Mouse (Mus musculus): ENCODE measurements around the gene Gm17387. TPM values are rescaled to one million over a fixed set of nuclear protein-coding genes. Genes with fewer than 3 reads are reported as not detected.

The Gm17387 gene
- not detected in 2 replicates for polyA plus RNA-seq (2012; ENCODE audit: low replicate concordance)

DNA sequence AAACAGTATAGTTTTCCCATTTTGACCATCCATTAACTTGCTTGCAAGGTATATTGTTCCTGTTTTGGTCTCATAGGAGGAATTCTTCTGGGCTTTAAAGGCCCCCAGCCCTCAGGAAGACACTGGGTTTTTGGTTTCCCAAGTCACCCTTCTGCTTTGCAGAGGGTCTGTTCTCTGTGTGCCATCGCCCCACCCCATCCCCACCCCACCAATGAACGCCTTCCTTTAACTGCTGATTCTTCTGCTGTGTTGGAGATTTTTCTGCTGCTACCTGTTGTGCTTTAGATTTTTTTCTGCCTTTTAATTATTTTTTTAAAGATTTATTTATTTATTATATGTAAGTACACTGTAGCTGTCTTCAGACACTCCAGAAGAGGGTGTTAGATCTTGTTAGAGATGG, at the start of gene Gm17387:
Gm17387 (plus strand) TSS at position 301 of the 400 bp plus-strand sequence.

DNA sequence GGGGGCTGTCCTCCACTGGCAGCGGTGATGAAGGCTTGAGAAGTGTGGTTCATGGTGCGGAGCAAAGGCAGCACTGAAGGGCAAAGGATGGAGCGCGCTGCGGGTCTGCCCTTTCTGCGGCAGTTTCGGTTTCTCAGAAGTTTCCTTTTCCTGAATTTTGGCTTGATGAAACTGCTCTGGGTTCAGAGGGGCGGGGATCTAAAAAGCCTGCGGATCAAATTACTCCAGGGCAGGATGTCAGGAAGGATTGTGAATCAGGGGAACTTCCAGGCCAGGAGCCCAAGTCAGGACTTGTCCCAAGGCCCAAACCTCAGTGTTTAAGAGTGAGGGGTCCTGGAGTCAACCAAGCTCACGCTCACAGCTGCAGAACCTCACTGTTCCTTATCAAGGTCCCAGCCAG, 18.3 kb upstream of the Gm17387 start, which contains the start of gene Ifitm3:
Ifitm3 (minus strand) TSS at position 178 of the 400 bp plus-strand sequence.

DNA sequence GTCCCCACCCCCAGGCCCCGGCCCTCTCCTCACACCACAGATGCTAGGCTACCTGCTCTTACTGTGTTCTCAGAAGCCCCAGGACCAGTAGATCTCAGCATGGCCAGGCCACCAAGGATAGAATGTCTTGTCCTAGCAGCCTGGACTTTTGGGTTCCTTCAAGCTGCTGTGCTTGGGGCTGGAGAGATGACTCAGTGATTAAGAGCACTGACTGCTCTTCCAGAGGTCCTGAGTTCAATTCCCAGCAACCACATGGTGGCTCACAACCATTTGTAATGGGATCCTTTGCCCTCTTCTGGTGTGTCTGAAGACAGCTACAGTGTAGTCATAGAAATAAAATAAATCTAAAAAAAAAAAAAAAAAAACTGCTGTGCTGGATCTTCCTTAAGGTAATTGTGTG, 11.1 kb upstream of the Gm17387 start, which contains the start of gene Ifitm6:
Ifitm6 (minus strand) TSS at position 101 of the 400 bp plus-strand sequence.

DNA sequence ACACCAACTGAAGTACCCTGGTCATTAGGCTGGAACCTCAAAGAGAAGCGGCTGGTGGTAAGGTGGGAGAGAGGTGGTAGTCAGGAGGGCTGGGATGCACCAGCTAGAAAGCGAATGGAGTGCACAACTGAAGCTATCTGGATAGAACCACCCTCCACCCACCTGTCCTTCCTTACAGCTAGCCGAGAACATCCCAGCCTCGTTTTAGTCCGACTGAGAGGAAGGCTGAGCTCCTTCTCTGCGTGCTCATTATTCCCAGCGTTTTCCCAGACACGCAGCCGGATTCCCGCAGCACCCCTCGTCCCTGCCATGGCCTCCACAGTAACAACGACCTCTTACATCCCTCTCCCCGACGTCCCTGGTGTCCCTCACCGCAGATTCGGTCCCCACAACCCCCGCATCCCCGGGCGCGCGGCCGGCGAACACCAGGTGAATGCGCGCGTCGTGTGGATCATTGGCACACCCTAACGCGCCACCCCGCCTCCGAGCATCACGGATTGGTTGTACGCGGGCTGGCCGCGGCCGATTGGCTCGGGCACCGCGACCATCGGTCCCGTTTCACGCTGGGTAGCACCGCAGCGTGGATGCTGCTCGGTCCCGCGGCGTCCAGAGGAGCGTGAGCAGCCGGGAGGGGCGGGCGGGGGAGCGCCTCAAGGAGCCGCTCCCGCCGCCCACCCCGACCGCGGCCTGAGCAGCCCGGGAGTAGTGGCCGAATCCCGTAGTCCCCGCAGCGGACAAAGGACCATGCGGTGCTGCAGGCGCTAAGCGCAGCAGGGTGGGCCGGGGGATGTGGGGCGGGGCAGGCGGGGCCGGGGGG, 31.7 kb downstream of the Gm17387 start, which contains the start of gene B4galnt4:
B4galnt4 (plus strand) TSS at position 679 of the 817 bp plus-strand sequence.

DNA sequence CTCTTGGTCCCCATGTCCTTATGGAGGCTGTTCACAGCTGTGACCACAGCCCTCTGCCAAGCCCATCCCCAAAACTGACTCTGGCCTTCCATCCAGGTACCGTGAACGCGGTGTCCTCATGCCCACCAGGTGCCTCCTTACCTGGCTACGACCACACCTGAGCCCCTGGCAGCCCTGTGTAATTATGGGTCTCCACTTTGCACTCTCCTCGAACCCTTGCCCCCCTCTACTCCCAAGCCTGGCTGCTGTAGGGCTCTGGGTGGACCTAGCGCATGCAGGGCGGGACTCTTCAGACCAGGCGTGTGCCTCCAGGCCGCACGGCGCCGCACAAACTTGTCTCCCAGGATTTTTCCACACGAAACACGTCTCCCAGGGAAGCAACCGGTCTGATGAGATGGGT, 48.9 kb downstream of the Gm17387 start, which contains the start of gene Pkp3:
Pkp3 (plus strand) TSS at position 378 of the 400 bp plus-strand sequence.

Other genes starting within 250 kb of the Gm17387 start
- gene Syce1, start 241.3 kb upstream of the Gm17387 start, polyA plus RNA-seq (2012; ENCODE audit: low replicate concordance) = not detected in 2 replicates
- gene Zfp941, start 207.0 kb upstream of the Gm17387 start, polyA plus RNA-seq (2012; ENCODE audit: low replicate concordance) = not detected in 2 replicates
- gene Urah, start 194.1 kb upstream of the Gm17387 start, polyA plus RNA-seq (2012; ENCODE audit: low replicate concordance) = not detected in 2 replicates
- not detected in 2 replicates for gene Scgb1c1, start 183.6 kb upstream of the Gm17387 start, polyA plus RNA-seq (2012; ENCODE audit: low replicate concordance)
- not detected in 2 replicates for gene Odf3, start 181.3 kb upstream of the Gm17387 start, polyA plus RNA-seq (2012; ENCODE audit: low replicate concordance)
- not detected in 2 replicates for gene Gm45785, start 172.8 kb upstream of the Gm17387 start, polyA plus RNA-seq (2012; ENCODE audit: low replicate concordance)
- 59.0 and 60.4 TPM in 2 replicates for gene Ric8a, start 172.2 kb upstream of the Gm17387 start, polyA plus RNA-seq (2012; ENCODE audit: low replicate concordance)
- gene Bet1l, start 171.6 kb upstream of the Gm17387 start, polyA plus RNA-seq (2012; ENCODE audit: low replicate concordance) = 1.6 and 5.5 TPM in 2 replicates
- gene Psmd13, start 147.2 kb upstream of the Gm17387 start, polyA plus RNA-seq (2012; ENCODE audit: low replicate concordance) = 24.5 and 69.2 TPM in 2 replicates
- 32.7 and 37.1 TPM in 2 replicates for gene Sirt3, start 146.8 kb upstream of the Gm17387 start, polyA plus RNA-seq (2012; ENCODE audit: low replicate concordance)
- not detected in 2 replicates for gene Cox8b, start 128.7 kb upstream of the Gm17387 start, polyA plus RNA-seq (2012; ENCODE audit: low replicate concordance)
- gene Nlrp6, start 108.2 kb upstream of the Gm17387 start, polyA plus RNA-seq (2012; ENCODE audit: low replicate concordance) = not detected in 2 replicates
- gene Pgghg, start 87.7 kb upstream of the Gm17387 start, polyA plus RNA-seq (2012; ENCODE audit: low replicate concordance) = 8.1 and 14.9 TPM in 2 replicates
- 0.58 TPM in 1 of 2 replicates, not detected in the other for gene Ifitm5, start 78.8 kb upstream of the Gm17387 start, polyA plus RNA-seq (2012; ENCODE audit: low replicate concordance)
- gene Gm45717, start 73.2 kb upstream of the Gm17387 start, polyA plus RNA-seq (2012; ENCODE audit: low replicate concordance) = not detected in 2 replicates
- 14.4 and 81.4 TPM in 2 replicates for gene Ifitm2, start 73.1 kb upstream of the Gm17387 start, polyA plus RNA-seq (2012; ENCODE audit: low replicate concordance)
- gene Ifitm1, start 61.9 kb upstream of the Gm17387 start, polyA plus RNA-seq (2012; ENCODE audit: low replicate concordance) = 1.1 and 10.3 TPM in 2 replicates
- 12.1 and 15.1 TPM in 2 replicates for gene Ifitm3, start 18.4 kb upstream of the Gm17387 start, polyA plus RNA-seq (2012; ENCODE audit: low replicate concordance)
- gene Ifitm6, start 11.2 kb upstream of the Gm17387 start, polyA plus RNA-seq (2012; ENCODE audit: low replicate concordance) = 0.77 TPM in 1 of 2 replicates, not detected in the other
- 2.6 and 3.4 TPM in 2 replicates for gene B4galnt4, start 32.0 kb downstream of the Gm17387 start, polyA plus RNA-seq (2012; ENCODE audit: low replicate concordance)
- 5.0 and 6.6 TPM in 2 replicates for gene Pkp3, start 49.1 kb downstream of the Gm17387 start, polyA plus RNA-seq (2012; ENCODE audit: low replicate concordance)
- gene Sigirr, start 71.4 kb downstream of the Gm17387 start, polyA plus RNA-seq (2012; ENCODE audit: low replicate concordance) = 10.6 and 20.3 TPM in 2 replicates
- 0.30 TPM in 1 of 2 replicates, not detected in the other for gene Ano9, start 88.7 kb downstream of the Gm17387 start, polyA plus RNA-seq (2012; ENCODE audit: low replicate concordance)
- 172 and 234 TPM in 2 replicates for gene Ptdss2, start 93.3 kb downstream of the Gm17387 start, polyA plus RNA-seq (2012; ENCODE audit: low replicate concordance)
- 4.4 and 23.6 TPM in 2 replicates for gene Rnh1, start 143.7 kb downstream of the Gm17387 start, polyA plus RNA-seq (2012; ENCODE audit: low replicate concordance)
- gene Hras, start 164.9 kb downstream of the Gm17387 start, polyA plus RNA-seq (2012; ENCODE audit: low replicate concordance) = 58.5 and 63.6 TPM in 2 replicates
- 9.6 and 9.7 TPM in 2 replicates for gene Lrrc56, start 165.0 kb downstream of the Gm17387 start, polyA plus RNA-seq (2012; ENCODE audit: low replicate concordance)
- 0.97 and 1.5 TPM in 2 replicates for gene Lmntd2, start 184.9 kb downstream of the Gm17387 start, polyA plus RNA-seq (2012; ENCODE audit: low replicate concordance)
- gene Rassf7, start 186.7 kb downstream of the Gm17387 start, polyA plus RNA-seq (2012; ENCODE audit: low replicate concordance) = 8.4 and 16.5 TPM in 2 replicates
- 105 and 162 TPM in 2 replicates for gene Phrf1, start 199.7 kb downstream of the Gm17387 start, polyA plus RNA-seq (2012; ENCODE audit: low replicate concordance)
- gene Irf7, start 237.3 kb downstream of the Gm17387 start, polyA plus RNA-seq (2012; ENCODE audit: low replicate concordance) = 194 and 421 TPM in 2 replicates
- 0.24 TPM in 1 of 2 replicates, not detected in the other for gene Cdhr5, start 247.7 kb downstream of the Gm17387 start, polyA plus RNA-seq (2012; ENCODE audit: low replicate concordance)